Mouse (Mus musculus): ENCODE results near the gene Timp2. TPM values are rescaled to one million over a fixed set of nuclear protein-coding genes. Genes with fewer than 3 reads are reported as not detected.

Timp2 gene
- polyA plus RNA-seq, 1 experiment from 2014 or later: 102 TPM

DNA sequence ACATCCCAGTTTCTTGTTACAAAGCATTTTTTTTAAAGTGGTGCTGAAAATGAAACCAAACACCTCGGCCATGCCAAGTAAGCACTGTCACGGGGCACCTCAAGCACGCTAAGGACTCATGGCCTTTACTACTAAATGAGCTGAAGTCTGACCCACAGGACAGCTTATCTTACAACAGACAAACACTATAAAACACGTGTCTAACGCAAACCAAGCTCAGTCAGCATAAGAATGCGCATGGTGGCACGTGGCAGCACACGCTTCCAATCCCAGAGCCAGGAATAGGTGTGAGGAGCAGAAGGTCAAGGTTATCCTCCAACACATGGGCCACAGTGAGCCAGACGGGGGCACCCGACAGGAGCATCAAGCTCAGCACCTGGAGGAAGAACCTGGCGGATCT, 89.9 kb downstream of the Timp2 start:
- H3K9ac ChIP-seq (ENCODE audit: low read depth, low read length): no peak overlapping the region
- H3K27me3 ChIP-seq (ENCODE audit: control insufficient read depth, insufficient read depth, low read length): no peaks in the 10 kb centered on the region
- ATAC-seq (ENCODE audit: low FRiP score, low TSS enrichment): no peak
- no peaks in the 10 kb centered on the region for H3K9me3 ChIP-seq (ENCODE audit: control insufficient read depth, low read length)
- H3K4me2 ChIP-seq (replicated peaks; ENCODE audit: low read depth, low read length): no peak overlapping the region
- no peak overlapping the region for H3K4me3 ChIP-seq (ENCODE audit: low read length)
- no peaks in the 10 kb centered on the region for H3K4me1 ChIP-seq (ENCODE audit: control insufficient read depth, insufficient read depth, low read length)
- H3K27ac ChIP-seq (ENCODE audit: low read depth, low read length): no peak overlapping the region
- 76% methylated on average over 11 of the region's 11 CpGs for WGBS
- peaks cover 96% of the 10 kb centered on the region for H3K36me3 ChIP-seq (ENCODE audit: control insufficient read depth, insufficient read depth, low read length)

DNA sequence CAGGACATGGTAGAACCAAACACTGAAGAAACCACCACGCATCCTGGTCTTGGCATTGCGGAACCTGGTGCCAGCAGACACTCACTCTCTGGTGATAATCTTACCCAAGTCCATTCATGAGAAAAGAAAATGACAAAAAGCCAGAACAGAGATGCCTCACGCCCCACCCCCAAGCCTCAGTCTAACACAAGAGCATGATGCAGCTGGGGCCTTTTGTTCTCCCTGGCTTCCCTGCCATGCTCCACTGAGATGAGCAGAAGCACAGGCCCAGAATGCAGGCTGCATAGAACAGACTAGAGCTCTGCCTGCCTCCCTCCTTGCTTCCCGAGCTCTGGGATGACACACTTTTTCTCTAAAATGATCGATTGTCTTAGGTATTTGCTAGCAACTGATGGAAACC, 92.4 kb downstream of the Timp2 start:
- H3K4me1 ChIP-seq (ENCODE audit: control insufficient read depth, insufficient read depth, low read length): no peaks in the 10 kb centered on the region
- no peak for ATAC-seq (ENCODE audit: low FRiP score, low TSS enrichment)
- WGBS: 97% methylated on average over 5 of the region's 5 CpGs

DNA sequence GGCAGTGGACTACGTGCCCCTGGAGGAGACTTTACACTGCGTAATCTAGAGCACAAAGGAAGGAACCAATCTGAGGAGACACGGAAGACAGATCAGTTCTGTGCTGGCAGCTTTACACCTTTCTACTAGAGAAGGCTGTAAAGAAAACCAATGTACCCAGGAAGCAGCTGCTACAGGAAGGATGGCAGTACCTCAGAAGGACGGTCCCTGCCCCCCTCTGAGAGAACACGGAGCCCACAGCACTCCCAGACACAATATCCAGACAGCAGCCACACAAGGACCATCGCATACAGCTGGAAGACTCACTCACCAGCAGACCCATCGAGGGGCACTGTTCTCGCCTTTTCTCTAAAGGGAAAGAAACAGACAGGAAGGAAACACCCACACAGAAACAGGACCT, 95.5 kb downstream of the Timp2 start:
- Histone ChIP-seq H3K4me1 (ENCODE audit: control insufficient read depth, insufficient read depth, low read length) (no peaks in the 10 kb centered on the region), H3K27ac (ENCODE audit: low read depth, low read length) (no peak overlapping the region), H3K4me2 (replicated peaks; ENCODE audit: low read depth, low read length) (no peak overlapping the region), H3K9ac (ENCODE audit: low read depth, low read length) (no peak overlapping the region), H3K4me3 (ENCODE audit: low read length) (no peak overlapping the region), H3K9me3 (ENCODE audit: control insufficient read depth, low read length) (no peaks in the 10 kb centered on the region), H3K36me3 (ENCODE audit: control insufficient read depth, insufficient read depth, low read length) (peaks cover 89% of the 10 kb centered on the region), H3K27me3 (ENCODE audit: control insufficient read depth, insufficient read depth, low read length) (no peaks in the 10 kb centered on the region)
- ATAC-seq (ENCODE audit: low FRiP score, low TSS enrichment): no peak
- WGBS: 86% methylated on average over 8 of the region's 8 CpGs

More for the DNA sequence above, 92.4 kb downstream of the Timp2 start:
- Histone ChIP-seq H3K9ac (ENCODE audit: low read depth, low read length) (no peak overlapping the region), H3K4me2 (replicated peaks; ENCODE audit: low read depth, low read length) (no peak overlapping the region), H3K9me3 (ENCODE audit: control insufficient read depth, low read length) (no peaks in the 10 kb centered on the region), H3K4me3 (ENCODE audit: low read length) (no peak overlapping the region), H3K36me3 (ENCODE audit: control insufficient read depth, insufficient read depth, low read length) (peaks cover 99% of the 10 kb centered on the region), H3K27me3 (ENCODE audit: control insufficient read depth, insufficient read depth, low read length) (no peaks in the 10 kb centered on the region), H3K27ac (ENCODE audit: low read depth, low read length) (no peak overlapping the region)

DNA sequence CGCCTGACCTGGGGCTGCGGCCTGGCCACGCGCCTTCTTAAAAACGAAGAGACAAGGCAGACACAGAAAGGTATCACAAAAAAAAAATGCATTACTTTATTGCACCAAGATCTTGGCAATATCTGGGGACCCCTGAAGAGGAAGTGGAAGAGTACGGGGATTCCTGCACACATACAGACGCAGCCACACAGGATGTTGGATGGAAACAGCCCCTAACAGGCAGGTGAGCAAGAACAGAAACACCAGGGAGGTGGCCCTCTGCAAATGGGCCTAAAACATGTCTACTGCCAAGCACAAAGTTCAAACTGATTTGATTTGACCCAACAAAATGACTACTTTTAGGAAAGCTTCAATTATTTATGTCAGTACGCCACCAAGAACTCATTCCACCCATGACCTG, 96.0 kb downstream of the Timp2 start:
- WGBS: 97% methylated on average over 8 of the region's 8 CpGs
- H3K27ac ChIP-seq (ENCODE audit: low read depth, low read length): no peak overlapping the region
- H3K9ac ChIP-seq (ENCODE audit: low read depth, low read length): no peak overlapping the region
- H3K4me1 ChIP-seq (ENCODE audit: control insufficient read depth, insufficient read depth, low read length): peaks cover 5% of the 10 kb centered on the region; the same call in 1 of the 2 replicates
- no peaks in the 10 kb centered on the region for H3K9me3 ChIP-seq (ENCODE audit: control insufficient read depth, low read length)
- no peak overlapping the region for H3K4me2 ChIP-seq (replicated peaks; ENCODE audit: low read depth, low read length)
- H3K27me3 ChIP-seq (ENCODE audit: control insufficient read depth, insufficient read depth, low read length): no peaks in the 10 kb centered on the region
- no peak for ATAC-seq (ENCODE audit: low FRiP score, low TSS enrichment)
- peaks cover 84% of the 10 kb centered on the region for H3K36me3 ChIP-seq (ENCODE audit: control insufficient read depth, insufficient read depth, low read length)
- no peak overlapping the region for H3K4me3 ChIP-seq (ENCODE audit: low read length)

DNA sequence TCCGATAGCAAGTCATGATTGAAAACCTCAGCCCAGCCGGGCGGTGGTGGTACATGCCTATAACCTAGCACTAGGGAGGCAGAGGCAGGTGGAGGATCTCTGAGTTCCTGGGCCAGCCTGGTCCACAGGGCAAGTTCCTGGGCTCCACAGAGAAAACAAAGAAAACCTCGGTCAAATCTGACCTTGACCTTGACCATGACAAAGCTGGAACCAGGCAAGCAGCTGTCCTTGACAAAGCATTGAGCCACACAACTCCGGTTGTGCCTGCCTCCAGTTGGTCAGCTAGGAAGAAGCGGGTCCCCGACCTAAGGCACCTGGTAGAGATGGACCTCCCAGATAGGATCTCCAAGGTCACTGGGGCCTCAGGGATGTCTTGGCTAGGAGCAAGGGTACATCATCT, 99.2 kb downstream of the Timp2 start:
- peaks cover 13% of the 10 kb centered on the region for H3K4me1 ChIP-seq (ENCODE audit: control insufficient read depth, insufficient read depth, low read length)
- H3K36me3 ChIP-seq (ENCODE audit: control insufficient read depth, insufficient read depth, low read length): peaks cover 52% of the 10 kb centered on the region
- H3K27me3 ChIP-seq (ENCODE audit: control insufficient read depth, insufficient read depth, low read length): no peaks in the 10 kb centered on the region
- no peak overlapping the region for H3K4me2 ChIP-seq (replicated peaks; ENCODE audit: low read depth, low read length)
- no peak for ATAC-seq (ENCODE audit: low FRiP score, low TSS enrichment)
- no peak overlapping the region for H3K27ac ChIP-seq (ENCODE audit: low read depth, low read length)
- H3K9ac ChIP-seq (ENCODE audit: low read depth, low read length): no peak overlapping the region
- no peaks in the 10 kb centered on the region for H3K9me3 ChIP-seq (ENCODE audit: control insufficient read depth, low read length)
- H3K4me3 ChIP-seq (ENCODE audit: low read length): no peak overlapping the region
- WGBS: 88% methylated on average over 7 of the region's 7 CpGs

DNA sequence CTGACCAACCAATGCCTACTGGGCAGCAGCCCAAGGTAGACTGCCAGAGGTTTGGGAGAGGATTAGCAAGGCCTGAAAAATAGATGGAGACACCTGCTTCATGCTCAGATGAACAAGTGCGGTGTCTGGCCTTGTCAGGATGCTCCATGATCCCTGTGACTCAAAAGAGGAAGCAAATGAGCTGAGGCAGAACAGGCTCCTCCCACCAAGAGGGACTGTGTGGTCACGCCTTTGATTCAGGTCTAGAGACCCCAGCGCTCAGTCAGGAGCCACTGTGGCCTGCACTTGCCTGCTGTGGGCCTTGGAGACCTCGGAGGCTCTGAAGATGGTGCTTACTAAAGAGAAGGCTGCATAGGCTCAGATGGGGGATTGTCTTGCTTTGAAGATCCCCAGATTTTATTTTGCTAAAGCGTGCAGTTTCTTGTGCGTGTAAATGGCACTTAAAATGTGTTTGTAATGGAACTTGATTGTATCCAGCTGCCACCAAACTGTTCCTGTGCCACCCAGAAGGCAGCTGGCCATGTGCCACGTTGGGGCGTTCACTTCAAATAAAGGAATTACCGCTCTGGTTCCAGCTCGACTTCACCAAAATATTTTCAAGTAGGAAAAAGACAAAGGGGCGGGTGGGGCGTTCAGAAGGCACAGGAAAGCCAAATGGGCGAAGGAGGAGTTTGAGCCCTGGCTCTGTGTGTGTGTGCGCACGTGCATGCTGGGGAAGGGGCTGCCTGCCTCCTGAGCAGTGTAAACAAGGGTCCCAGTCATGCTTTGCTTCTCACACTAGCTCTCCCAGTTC, 101.2 kb downstream of the Timp2 start:
- Histone ChIP-seq H3K9me3 (ENCODE audit: control insufficient read depth, low read length) (no peaks in the 10 kb centered on the region), H3K4me3 (ENCODE audit: low read length) (no peak overlapping the region), H3K4me2 (replicated peaks; ENCODE audit: low read depth, low read length) (no peak overlapping the region), H3K4me1 (ENCODE audit: control insufficient read depth, insufficient read depth, low read length) (peaks cover 17% of the 10 kb centered on the region), H3K27me3 (ENCODE audit: control insufficient read depth, insufficient read depth, low read length) (no peaks in the 10 kb centered on the region), H3K36me3 (ENCODE audit: control insufficient read depth, insufficient read depth, low read length) (peaks cover 32% of the 10 kb centered on the region), H3K27ac (ENCODE audit: low read depth, low read length) (peak overlapping the region; percentile 57), H3K9ac (ENCODE audit: low read depth, low read length) (no peak overlapping the region)
- ATAC-seq (ENCODE audit: low FRiP score, low TSS enrichment): peak; percentile 73
- 28% methylated on average over 15 of the region's 15 CpGs for WGBS

DNA sequence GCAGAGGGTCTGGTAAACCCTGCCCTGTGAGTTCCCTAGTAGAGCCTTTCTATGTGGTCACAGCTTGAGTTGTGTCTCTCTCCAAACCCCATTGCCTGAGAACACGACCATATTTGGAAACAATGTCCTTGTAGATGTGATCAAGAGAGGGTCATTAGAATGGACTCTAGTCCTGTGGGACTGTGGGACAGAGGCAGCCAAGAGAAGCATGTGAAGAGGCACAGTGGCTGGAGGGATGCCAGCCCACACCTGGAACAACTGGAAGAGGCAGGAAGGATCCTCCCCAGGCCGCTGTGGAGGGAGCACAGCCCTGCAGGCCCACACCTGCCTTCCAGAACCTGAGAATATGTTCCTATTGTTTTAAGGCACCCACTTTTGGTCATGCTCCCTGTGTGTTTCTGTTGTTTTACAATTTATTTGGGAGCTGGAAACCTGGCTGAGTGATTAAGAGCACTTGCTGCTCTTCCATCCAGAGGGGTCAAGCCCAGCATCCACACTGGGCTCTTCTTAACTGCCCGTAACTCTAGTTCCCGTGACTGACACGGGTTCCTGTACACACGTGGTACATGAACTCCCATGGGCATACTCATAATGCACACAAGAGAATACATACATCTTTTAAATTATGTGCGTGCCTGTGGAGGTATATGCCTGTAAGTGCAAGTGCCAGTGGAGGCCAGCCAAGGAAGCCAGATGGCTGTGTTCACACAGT, 101.9 kb downstream of the Timp2 start:
- no peak overlapping the region for H3K4me3 ChIP-seq (ENCODE audit: low read length)
- peaks cover 25% of the 10 kb centered on the region for H3K36me3 ChIP-seq (ENCODE audit: control insufficient read depth, insufficient read depth, low read length)
- H3K27me3 ChIP-seq (ENCODE audit: control insufficient read depth, insufficient read depth, low read length): no peaks in the 10 kb centered on the region
- H3K4me2 ChIP-seq (replicated peaks; ENCODE audit: low read depth, low read length): no peak overlapping the region
- 83% methylated on average over 7 of the region's 7 CpGs for WGBS
- H3K27ac ChIP-seq (ENCODE audit: low read depth, low read length): peak overlapping the region; percentile 57; the same call in 1 of the 2 replicates
- no peak overlapping the region for H3K9ac ChIP-seq (ENCODE audit: low read depth, low read length)
- no peaks in the 10 kb centered on the region for H3K9me3 ChIP-seq (ENCODE audit: control insufficient read depth, low read length)
- peaks cover 21% of the 10 kb centered on the region for H3K4me1 ChIP-seq (ENCODE audit: control insufficient read depth, insufficient read depth, low read length)
- ATAC-seq (ENCODE audit: low FRiP score, low TSS enrichment): no peak
